Mouse (Mus musculus) induced T-regulatory cell, adult 2 months (primary cell): Measurements from ENCODE around the gene Fancd2.
A peak's percentile ranks its signal among the peaks of the same experiment; 100 is the strongest.

Source experiments
- DNase-seq: peaks from one replicate; pipeline ENCODE4 v3.0.0-alpha.2; 2012; ENCODE audit warnings: low read depth

Fancd2 gene

DNA sequence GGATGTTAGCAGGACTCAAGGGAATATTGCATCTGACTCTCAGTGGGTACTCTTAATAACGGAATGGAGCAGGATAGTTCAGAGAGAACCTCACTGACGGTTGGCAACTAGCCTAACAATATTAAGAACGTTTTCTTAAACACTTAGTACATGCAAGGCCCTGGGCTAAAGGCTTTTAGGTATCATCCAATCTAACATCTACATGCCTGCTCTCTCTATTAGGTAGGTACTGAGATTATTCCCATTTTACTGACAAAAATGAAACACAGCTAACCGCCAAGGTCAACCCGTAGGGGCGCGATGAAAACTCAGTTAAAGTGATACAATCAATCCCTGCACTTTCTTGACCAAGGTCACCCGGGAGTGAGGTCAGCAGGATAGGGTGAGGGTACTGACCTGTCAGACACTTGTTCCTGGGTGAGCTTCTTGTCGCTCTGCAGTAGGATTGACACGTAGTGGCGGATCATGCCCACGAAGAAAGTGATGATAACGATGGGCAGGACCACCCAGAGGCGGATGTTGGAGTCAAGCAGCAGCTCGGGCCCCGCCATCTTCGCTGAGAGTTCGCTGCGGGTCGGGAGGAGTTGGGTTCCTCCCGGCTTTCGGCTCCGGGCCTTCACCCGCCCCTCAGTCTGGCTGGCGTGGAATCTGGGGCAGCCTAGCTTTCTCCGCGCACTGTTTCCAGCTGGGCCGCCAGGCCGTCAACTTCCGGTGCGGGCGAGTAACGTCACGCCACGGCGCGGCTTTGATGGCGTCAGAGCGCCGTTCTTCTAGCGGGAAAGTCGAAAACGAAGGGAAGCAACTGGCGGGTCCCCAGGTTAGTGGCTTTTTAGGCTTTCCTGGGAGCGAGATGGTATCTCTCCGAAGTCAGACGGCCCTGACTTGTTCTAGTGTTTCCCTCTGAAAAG, at the start of gene Fancd2, which contains the start of gene Emc3:
TSS of gene Fancd2 (plus strand) at position 751 of the 908 bp plus-strand sequence.
TSS of gene Emc3 (minus strand) at position 721 of the 908 bp plus-strand sequence.
- peak; percentile 93 for DNase-seq

DNA sequence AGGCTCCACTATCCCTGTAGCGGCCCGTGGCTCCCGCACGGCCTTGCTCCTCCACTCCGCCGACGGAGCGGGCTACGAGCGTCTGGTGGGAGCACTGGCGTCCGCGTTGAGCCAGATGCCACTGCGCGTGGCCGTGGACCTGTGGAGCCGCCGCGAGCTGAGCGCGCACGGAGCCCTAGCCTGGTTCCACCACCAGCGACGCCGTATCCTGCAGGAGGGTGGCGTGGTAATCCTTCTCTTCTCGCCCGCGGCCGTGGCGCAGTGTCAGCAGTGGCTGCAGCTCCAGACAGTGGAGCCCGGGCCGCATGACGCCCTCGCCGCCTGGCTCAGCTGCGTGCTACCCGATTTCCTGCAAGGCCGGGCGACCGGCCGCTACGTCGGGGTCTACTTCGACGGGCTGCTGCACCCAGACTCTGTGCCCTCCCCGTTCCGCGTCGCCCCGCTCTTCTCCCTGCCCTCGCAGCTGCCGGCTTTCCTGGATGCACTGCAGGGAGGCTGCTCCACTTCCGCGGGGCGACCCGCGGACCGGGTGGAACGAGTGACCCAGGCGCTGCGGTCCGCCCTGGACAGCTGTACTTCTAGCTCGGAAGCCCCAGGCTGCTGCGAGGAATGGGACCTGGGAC, 48.9 kb upstream of the Fancd2 start:
- DNase-seq: no peak

DNA sequence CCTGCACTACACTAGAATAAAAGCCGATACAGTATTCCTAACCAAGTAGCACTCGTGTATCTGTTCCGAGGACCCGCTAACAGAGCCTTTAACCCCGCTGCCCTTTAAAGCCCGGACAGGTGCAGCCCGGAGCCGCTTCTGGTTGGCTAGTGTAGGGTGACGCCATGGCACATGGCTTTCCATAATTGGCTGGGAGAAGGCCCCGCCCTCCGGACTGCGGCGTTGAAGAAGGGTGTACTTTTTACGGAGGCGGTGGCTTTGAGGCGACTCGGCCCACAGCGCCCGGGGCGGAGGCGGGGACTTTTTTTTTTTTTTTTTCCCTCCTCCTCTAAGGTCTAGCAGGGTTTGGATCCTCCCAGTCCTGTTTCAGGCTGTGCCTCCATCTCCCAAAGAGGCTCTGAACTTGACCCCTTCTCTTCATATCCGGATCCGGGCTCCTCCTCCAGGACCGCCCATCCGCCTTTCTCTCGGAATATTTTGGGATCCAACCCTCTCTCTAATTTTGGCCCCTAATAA, 48.3 kb upstream of the Fancd2 start, which contains the start of gene Creld1:
TSS of gene Creld1 (plus strand) at position 198 of the 516 bp plus-strand sequence.
- peak; percentile 97 for DNase-seq

DNA sequence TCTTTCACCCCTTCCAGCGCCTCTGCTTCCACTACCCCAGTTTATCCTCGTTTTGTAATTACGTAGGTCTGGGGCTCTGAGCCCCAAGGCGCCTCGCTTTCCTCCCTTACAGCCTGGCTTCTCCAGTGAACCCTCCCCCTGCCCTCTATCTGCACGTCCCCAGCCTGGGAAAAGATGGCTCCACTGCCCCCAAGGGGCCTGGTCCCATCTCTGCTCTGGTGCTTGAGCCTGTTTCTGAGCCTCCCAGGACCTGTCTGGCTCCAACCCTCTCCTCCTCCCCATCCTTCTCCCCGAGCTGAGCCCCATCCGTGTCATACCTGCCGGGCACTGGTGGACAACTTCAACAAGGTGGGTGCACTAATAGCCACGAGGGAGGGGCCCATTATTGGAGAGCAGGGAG, 47.8 kb upstream of the Fancd2 start:
- no peak for DNase-seq

DNA sequence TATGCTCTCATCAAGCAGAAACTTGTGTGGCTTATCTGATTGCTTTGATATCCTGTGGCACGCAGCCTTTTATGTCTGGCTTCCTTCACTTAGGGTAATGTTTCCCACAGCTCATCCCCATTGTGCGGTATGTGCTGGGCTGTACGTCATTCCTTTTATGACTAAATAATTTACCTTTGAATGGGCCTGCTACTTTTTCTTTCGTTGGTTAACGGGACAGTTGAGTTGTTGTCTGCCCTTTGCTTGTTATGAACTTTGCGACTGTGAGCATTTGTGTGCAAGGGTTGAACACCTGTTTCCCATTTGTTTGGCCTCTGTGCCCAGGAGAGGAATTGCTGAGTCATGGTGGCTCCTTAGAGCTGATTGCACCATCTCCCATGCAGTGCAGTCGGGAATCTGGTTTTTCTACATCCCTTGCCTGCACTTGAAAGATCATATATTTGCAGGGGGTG, 44.3 kb upstream of the Fancd2 start:
- DNase-seq: peak; percentile 37

DNA sequence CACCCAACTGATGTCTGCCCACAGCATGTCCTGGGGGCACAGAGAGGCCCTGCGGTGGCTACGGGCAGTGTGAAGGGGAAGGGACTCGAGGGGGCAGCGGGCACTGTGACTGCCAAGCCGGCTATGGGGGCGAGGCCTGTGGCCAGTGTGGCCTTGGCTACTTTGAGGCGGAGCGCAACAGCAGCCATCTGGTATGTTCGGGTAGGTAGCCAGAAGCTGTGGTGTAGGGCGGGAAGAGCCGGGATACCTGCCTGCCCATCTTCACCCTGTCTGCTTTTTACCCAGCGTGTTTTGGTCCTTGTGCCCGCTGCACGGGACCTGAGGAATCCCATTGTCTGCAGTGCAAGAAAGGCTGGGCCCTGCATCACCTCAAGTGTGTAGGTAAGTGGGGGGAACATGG, 42.1 kb upstream of the Fancd2 start:
- no peak for DNase-seq

DNA sequence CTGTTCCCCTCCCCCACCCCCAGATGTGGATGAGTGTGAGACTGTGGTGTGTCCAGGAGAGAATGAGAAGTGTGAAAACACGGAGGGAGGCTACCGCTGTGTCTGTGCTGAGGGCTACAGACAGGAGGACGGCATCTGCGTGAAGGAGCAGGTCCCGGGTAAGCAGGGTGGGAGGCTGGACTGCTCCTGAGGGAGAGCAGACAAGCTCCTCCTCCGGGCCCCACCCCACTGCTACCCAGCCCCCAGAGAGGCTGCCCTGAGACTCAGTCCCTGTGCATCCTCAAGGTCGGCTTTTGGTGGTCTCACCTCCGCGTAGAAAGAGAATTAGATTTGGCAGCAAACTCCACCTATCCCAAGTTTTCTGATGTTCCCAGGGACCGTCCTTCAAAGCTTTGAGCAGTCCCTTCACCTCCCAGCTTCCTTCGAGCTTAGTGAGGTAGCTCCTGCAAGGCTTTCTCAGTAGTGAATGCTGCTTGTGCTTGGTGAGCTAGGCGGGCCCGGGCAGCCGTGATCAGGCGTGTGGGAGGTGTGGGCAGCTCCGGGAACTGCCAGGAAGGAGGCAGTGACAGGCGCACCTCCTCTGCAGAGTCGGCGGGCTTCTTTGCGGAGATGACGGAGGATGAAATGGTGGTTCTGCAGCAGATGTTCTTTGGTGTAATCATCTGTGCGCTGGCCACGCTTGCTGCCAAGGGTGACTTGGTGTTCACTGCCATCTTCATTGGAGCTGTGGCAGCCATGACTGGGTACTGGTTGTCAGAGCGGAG, 39.2 kb upstream of the Fancd2 start:
- no peak for DNase-seq

DNA sequence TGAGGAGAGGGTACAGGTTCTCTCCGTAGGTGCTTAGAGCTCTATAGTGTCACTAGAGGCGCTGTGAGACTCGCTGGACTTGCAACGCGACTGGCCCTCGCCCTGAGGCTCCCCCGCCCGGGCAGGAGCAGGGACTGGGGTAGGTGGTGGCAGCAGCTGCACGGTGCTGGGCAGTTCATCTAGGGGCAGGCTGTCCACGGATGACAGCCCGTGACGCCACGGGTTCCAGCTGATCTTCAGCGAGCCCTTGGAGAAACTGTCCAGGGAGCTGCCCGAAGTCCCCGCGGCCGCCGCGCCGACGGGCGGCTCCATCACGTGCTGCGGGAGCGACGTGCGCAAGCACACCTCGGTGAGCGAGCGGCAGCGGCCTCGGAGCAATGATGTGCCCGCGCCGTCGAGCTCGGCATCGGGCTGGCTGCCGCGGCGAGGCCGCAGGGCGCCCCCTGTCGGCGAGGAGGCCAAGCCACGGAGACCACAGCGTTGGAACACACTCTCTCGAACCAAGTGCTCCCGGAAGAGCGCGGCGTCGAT, 37.2 kb upstream of the Fancd2 start:
- peak; percentile 92 for DNase-seq

DNA sequence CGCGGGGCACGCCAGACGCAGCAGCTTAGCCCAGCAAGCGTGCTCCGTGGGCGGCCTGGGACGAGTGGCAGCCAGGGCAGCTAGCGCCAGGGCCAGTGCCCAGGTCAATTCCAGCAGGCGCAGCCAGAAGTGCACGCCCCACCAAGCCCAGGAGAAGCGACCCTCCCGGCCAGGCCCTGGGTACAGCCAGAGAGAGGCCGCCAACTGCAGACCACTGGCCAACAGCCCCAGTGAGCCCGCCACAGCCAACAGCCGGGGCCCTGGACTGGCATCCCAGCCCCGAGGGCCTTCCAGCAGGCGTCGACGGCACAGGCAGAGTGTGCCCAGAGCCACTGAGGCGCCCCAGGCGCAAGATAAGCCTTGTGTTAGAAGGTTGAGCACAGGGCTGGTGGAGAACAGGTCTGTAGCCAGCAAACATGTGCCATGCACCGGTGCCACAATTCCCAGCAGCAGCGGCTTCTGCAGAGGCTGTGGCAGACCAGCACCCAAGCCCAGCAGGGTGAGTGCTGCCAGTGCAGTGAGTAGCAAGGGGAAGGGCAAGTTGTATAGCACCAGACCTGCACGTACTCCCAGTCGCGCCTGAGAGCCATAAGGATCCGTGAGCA, 36.3 kb upstream of the Fancd2 start:
- DNase-seq: no peak

DNA sequence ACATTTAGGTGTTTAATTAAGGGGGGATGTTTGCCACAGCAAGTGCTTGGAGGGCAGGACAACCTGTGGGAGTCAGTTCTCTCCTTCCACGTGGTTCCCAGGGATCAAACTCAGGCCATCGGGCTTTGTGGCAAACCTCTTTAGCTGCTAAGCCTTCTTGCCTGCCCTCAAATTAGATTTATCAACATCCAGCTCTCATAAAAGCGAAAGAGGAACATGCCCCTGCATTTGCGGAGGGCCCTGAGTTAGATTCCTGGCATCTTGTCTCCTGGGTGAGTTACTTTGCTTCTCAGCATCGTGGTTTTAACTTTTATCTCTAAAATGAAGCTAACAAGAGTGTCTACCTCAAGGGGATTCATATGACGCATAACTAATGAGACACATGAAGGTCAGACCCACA, 32.1 kb upstream of the Fancd2 start:
- DNase-seq: no peak

DNA sequence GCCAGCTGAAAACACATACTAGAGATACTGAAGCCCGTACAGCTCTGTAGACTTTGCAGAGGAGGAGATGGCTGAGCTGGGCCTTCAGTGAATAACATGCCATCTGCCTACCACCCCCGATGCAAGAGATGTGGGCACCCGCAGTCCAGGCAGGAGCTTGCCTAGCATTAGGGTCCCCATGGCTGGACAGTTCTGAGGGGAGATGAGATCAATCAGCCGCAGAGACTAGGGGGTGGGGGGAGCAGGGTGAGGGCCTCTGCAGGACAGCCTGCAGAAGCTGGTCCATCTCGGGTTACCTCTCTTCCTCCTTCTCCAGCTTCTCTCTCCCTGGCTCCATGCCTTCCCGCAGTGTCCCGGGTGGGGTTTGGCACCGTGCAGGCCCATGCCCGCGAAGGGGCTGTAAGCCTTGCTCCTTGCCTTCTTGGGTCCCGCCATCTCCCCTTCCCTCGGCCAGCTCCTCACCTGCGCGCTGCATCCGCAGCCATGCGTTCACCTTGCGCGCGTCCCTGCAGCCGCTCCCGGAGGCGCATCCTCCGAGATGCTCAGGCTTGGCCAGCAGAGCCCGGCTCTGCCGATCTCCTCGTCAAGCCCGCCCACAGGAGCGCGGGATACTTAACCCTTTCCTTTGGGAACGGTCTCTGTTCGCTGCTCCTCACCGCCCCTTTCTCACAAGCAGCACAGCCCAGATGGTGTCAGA, 29.9 kb upstream of the Fancd2 start, which contains the start of gene Prrt3:
TSS of gene Prrt3 (minus strand) at position 544 of the 697 bp plus-strand sequence.
- no peak for DNase-seq

DNA sequence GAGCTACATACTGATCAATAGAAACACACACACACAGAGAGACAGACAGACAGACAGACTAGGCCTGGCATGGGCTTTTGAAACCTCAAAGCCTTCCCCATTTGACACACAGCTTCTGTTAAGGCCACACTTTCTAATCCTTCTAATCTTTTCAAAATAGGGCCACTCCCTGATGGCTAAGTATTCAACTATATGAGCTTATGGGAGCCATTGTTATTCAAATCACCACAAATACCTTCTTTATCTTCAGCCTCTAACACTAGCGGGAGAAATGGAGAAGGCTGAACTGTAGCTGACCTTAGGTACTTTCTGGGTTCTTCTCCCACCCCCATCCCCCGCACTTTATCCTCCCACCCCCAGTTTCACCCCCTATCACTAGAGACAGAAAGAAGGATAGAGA, 28.7 kb upstream of the Fancd2 start:
- DNase-seq: no peak

DNA sequence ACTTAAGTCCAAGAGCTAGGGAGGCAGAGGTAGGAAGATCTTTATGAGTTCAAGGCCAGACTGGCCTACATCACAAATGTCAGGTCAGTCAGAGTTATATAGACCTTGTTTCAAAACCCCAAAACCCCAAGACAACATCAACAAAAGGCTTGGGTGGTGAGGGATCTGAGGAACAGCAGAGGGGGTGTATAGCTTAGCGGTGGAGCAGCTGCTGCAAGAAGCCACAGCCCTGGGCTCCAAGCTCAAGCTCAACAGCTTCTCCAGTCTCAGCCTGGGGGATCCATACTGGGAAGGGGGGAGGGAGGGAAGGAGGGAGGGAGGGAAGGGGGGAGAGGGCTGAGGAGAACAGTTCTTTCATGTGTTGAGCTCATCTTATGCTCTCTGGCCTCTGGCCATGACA, 25.8 kb upstream of the Fancd2 start:
- no peak for DNase-seq

DNA sequence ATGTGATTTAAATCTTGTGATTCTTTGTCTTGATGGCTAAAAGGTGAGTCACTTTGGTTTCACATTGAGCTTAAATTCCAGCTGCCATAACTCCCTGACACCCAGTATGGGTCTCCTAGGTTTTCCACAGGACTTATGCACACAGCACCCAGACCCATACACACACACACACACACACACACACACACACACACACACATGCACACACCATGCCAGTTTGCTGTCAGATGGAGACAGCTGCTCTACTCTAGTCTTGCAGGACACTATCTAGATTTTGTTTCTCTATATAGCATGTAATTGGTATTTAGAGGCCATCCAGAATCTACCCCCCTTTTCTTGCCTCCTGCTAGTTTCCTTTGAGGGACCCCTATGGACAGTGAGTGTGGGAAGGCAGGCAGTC, 24.4 kb upstream of the Fancd2 start:
- no peak for DNase-seq

DNA sequence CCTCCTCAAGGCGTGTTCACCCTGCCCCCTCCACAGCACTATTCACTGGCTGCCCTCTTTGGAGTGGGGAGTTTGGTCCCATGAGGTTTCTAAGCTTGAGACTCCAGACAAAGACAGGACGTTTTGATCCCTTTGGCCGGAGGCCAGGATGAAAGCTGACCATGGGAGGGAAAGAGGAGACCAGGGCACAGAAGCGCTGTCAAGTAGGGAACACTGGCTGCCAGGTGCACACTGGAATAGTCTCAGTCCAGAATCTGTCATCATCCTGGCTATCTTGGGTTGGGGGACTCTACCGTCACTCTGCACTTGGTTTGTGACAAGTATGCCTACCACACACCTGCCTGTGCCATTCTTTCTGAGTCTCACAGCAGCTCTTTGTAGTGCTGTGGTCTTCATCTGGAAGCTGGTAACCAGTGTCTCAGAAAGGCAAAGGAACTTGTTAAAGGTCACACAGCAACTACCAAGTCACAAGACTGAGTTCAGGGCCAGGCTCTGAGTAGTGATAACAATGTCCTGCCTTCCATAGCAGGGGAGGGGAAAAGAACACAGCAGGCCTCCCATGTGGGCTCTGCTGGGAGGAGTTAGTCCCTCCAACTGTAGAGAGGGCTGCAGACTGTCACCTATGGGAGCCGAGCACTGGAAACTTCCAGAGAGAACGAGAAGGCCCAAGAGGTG, 23.1 kb upstream of the Fancd2 start:
- DNase-seq: no peak

DNA sequence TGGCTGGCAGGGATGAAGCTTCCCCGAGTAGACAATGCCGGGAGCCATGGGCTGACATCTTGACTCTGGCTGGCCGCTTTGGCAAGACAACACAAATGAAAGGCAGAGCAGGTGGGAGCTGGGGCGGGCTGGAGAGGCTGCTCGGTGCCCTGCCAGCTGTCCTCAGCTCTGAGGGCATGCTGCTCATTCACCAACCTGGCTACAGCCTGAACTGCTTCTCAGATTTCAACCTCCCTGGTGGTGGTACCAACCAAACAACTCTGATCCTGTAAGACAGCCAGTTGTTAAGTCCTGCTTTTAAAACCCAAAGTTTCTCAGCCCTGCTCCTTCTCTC, 22.6 kb upstream of the Fancd2 start:
- no peak for DNase-seq

DNA sequence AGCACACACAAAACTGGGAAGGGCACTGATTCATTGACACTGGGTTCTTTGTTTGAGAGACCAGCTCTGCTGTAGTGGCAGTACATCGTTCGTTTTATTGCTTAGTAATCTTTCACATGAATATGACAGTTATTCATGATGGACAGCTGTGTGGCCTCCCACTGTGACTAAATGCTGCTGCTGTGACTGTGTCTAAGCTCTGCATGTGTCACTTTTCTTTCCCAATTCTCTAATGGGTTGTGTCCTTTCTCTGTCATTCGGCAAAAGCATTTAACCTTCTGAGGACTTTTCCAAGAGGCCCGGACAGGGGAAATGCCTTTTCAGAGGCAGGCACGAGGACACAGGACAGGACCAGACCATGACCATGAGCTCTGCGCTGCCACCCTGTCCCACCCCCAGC, 17.5 kb upstream of the Fancd2 start:
- DNase-seq: no peak

DNA sequence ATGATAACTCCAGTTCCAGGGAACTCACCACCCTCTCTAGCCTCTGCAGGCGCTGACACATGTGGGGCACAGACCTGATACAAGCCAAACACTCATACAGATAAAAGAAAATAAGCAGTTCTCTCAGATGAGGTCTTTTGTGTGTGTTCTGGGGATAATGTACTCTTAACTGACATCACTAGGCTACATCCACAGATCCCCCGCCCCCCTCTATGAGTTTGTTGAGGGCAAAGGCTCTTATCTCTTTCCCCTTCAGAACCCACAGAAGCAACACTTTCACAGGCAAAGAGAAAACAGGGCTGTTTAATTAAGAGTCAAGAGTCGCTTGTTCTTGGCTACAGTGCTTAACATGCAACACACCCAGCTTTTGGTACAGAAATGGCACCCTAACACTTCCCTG, 16.9 kb upstream of the Fancd2 start:
- no peak for DNase-seq

DNA sequence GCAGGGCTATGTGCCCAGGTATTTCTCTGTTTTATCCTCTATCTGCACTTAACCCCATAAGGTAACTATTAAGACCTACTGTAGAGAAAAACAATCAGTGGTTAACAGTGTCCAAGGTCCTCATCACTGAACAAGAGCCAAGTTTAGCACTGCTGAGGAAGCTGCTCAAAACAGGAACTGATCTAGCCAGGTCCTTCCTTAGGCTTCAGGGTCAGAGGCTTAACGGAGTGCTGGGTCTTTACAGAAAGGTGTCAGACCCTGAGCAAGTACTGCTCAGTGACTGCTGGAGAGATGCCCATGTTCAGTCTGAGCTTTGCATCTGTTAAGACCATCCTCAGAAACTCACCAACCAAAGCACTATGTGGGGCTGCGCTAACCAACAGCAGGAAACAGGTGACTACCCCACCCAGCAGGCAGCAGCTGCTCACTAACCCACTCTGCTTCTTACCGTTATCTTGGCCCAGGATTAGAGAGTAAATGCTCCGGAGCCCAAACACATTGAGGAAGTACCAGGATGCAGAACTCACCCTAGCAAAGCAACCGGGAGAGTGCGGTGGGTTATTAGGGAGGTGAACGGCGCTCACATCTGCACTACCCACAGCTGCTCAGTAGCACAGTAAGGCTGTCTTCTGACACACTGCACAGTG, 13.9 kb upstream of the Fancd2 start:
- no peak for DNase-seq

DNA sequence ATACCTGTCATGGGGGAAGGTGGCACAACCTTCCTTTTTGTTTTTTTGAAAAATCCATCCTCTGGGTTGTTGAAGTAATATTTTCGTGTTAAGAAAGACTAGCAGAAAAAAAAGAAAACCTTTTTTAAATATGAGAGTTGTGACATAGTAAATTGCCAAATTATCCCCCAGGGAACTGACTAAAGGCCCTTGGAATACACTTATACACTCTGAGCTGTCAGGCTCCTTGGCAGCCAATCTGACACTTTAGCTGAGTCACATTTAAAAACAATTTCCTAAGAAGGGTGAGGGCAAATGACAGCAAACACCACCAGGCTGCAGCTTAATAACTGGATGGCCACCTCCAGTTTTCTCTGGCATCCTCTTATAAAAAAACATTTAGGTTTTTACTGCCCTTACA, 9.2 kb upstream of the Fancd2 start:
- DNase-seq: no peak
